Mouse (Mus musculus): ENCODE measurements around the gene Casc1.

Gene Casc1

GRCm38 (mm10) chr6:145202432-145203125 is 8.2 kb downstream of the Casc1 start:
- DNase-seq = no peak

GRCm38 (mm10) chr6:145197949-145198686 is 12.7 kb downstream of the Casc1 start:
- no peak for DNase-seq

GRCm38 (mm10) chr6:145193446-145193845 is 17.4 kb downstream of the Casc1 start:
- peak; percentile 69 for DNase-seq

GRCm38 (mm10) chr6:145193038-145193437 is 17.8 kb downstream of the Casc1 start:
- DNase-seq = no peak

- DNase-seq = peak; percentile 57
These were observed 23.4 kb downstream of the Casc1 start for GRCm38 (mm10) chr6:145187093-145188088.

GRCm38 (mm10) chr6:145186096-145186495 is 24.7 kb downstream of the Casc1 start:
- no peak for DNase-seq

- DNase-seq = no peak
These were observed 28.8 kb downstream of the Casc1 start for GRCm38 (mm10) chr6:145182044-145182443.

GRCm38 (mm10) chr6:145179665-145180064 is 31.1 kb downstream of the Casc1 start:
- DNase-seq = peak; percentile 92

- no peak for DNase-seq
These were observed 34.3 kb downstream of the Casc1 start for GRCm38 (mm10) chr6:145176474-145176873.

- no peak for DNase-seq
These were observed 35.2 kb downstream of the Casc1 start for GRCm38 (mm10) chr6:145175571-145175981.

GRCm38 (mm10) chr6:145173781-145174191 is 37.0 kb downstream of the Casc1 start:
- DNase-seq = no peak

- no peak for DNase-seq
These were observed 38.8 kb downstream of the Casc1 start for GRCm38 (mm10) chr6:145171892-145172606.

- no peak for DNase-seq
These were observed 50.2 kb downstream of the Casc1 start for GRCm38 (mm10) chr6:145160581-145160980.

GRCm38 (mm10) chr6:145158619-145159018 is 52.2 kb downstream of the Casc1 start:
- DNase-seq = peak; percentile 31

GRCm38 (mm10) chr6:145149054-145149453 is 61.8 kb downstream of the Casc1 start:
- no peak for DNase-seq

GRCm38 (mm10) chr6:145147716-145148115 is 63.1 kb downstream of the Casc1 start:
- DNase-seq = no peak

GRCm38 (mm10) chr6:145145173-145145572 is 65.6 kb downstream of the Casc1 start:
- DNase-seq = no peak

GRCm38 (mm10) chr6:145141827-145142226 is 69.0 kb downstream of the Casc1 start:
- no peak for DNase-seq

- no peak for DNase-seq
These were observed 70.1 kb downstream of the Casc1 start for GRCm38 (mm10) chr6:145140706-145141105.

GRCm38 (mm10) chr6:145139776-145140475 is 70.9 kb downstream of the Casc1 start:
- DNase-seq = no peak

- DNase-seq = no peak
These were observed 71.6 kb downstream of the Casc1 start for GRCm38 (mm10) chr6:145139236-145139635.

GRCm38 (mm10) chr6:145136831-145137230 is 74.0 kb downstream of the Casc1 start:
- no peak for DNase-seq
